Mouse (Mus musculus): ENCODE measurements around the gene Neurl2. TPM values are rescaled to one million over a fixed set of nuclear protein-coding genes. Genes with fewer than 3 reads are reported as not detected.

Neurl2 gene
- polyA plus RNA-seq, 1 experiment from 2014 or later = 6.8 TPM

DNA sequence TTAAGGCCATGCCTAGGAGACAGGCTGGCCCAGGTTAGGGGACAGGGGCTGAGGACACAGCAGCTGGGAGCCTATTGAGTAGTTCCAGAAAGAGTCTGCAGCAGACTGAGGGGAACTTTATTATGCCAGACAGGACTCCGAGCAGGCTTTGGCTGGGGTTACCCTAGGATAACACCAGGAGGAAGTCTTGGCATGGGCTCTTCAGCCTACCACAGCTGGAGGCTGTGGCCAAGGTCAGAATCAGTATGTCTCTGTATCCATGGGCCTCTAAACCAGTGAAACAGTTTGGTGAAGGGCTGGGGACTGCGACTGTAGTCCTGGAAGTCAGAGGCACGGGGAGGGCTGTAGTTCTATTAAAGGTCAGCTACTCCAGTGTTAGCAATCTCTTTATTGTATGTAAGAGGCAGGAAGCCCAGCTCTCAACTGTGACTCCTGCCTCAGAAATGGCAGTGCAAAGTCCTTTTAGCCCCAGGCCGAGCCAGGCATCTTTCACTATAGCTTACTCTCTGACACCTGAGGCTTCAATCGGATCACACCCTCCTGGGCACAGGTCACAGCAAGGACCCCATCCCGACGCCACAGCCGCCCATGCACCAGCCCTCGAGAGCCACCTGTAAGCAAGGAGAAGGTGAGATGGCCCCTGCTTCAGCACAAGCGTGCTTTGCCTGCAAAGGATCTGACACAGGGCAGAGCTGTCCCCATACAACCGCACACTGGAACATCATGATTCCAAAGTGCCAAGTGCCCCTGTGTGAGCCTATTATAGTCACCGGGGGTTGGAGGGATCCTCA, 40.7 kb downstream of the Neurl2 start:
- Histone ChIP-seq H3K9ac (replicated peaks) (no peak overlapping the region), H3K9me3 (replicated peaks) (no peaks in the 10 kb centered on the region), H3K27me3 (replicated peaks) (no peaks in the 10 kb centered on the region), H3K4me3 (replicated peaks) (no peak overlapping the region), H3K4me1 (peaks cover 10% of the 10 kb centered on the region), H3K27ac (replicated peaks) (no peak overlapping the region), H3K36me3 (peaks cover 56% of the 10 kb centered on the region), H3K4me2 (no peak overlapping the region)
- 93% methylated on average over 12 of the region's 12 CpGs for WGBS
- ATAC-seq (ENCODE audit: low FRiP score) = no peak

DNA sequence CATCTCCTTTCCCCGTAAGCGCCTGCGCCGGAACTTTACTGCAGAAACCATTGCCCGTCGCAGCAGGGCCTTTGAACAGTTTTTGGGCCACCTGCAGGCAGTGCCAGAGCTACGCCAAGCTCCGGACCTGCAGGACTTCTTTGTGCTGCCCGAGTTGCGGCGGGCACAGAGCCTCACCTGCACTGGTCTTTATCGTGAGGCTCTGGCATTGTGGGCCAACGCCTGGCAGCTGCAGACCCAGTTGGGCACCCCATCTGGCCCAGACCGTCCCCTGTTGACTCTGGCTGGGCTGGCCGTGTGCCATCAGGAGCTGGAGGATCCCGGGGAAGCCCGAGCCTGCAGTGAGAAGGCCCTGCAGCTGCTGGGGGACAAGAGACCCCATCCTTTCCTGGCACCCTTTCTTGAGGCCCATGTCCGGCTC, 41.4 kb downstream of the Neurl2 start:
- H3K27ac ChIP-seq (replicated peaks) = no peak overlapping the region
- H3K36me3 ChIP-seq = peaks cover 51% of the 10 kb centered on the region
- peaks cover 17% of the 10 kb centered on the region for H3K4me1 ChIP-seq
- 87% methylated on average over 18 of the region's 18 CpGs for WGBS
- no peak overlapping the region for H3K4me3 ChIP-seq (replicated peaks)
- no peaks in the 10 kb centered on the region for H3K9me3 ChIP-seq (replicated peaks)
- H3K9ac ChIP-seq (replicated peaks) = no peak overlapping the region
- H3K4me2 ChIP-seq = no peak overlapping the region
- no peak for ATAC-seq (ENCODE audit: low FRiP score)
- H3K27me3 ChIP-seq (replicated peaks) = no peaks in the 10 kb centered on the region

DNA sequence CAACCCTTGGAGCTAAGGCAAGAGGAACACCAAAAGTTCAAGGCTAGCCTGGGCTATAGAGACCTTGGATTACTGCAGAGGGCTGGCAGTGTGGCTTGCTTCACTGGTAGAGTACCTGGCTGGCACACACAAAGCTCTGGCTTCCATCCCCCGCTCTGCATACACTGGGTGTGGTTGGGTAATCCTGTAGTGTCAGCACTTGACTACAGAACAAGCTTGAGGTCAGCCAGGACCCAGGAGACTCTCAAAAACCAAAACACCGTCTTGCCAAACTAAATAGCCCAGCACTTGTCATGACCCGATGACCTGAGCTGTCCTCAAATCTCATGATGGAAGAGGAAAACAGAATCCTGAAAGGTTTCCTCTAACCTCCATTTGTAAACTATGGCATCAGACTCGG, 42.8 kb downstream of the Neurl2 start:
- H3K4me1 ChIP-seq = peaks cover 24% of the 10 kb centered on the region
- WGBS = 90% methylated on average over 4 of the region's 4 CpGs
- H3K4me2 ChIP-seq = no peak overlapping the region
- no peak for ATAC-seq (ENCODE audit: low FRiP score)
- no peaks in the 10 kb centered on the region for H3K9me3 ChIP-seq (replicated peaks)
- no peak overlapping the region for H3K27ac ChIP-seq (replicated peaks)
- H3K27me3 ChIP-seq (replicated peaks) = no peaks in the 10 kb centered on the region
- no peak overlapping the region for H3K9ac ChIP-seq (replicated peaks)
- H3K36me3 ChIP-seq = peaks cover 37% of the 10 kb centered on the region
- no peak overlapping the region for H3K4me3 ChIP-seq (replicated peaks)

DNA sequence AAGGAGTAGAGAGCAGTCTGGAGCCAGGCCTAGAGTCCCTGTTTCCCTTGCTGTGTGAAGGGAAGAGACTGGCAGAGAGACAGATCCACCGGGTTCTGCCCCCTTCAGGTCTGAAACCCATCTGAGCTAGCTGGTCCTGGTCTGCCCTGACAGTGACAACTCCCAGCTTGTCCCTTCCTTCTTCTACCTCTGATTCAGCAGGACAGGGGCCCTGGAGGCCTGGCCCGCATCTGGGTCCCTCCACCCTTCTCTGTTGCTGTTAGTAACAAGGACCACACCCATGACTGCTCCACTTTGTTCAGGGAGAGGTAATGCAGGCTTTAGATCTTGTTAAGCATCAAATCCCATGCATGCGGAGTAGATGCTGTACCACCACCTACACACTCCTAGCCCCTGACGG, 44.8 kb downstream of the Neurl2 start:
- peaks cover 31% of the 10 kb centered on the region for H3K36me3 ChIP-seq
- ATAC-seq (ENCODE audit: low FRiP score) = no peak
- WGBS = 72% methylated on average over 4 of the region's 4 CpGs
- H3K27me3 ChIP-seq (replicated peaks) = no peaks in the 10 kb centered on the region
- H3K9ac ChIP-seq (replicated peaks) = 0 out of 2 replicates have a peak overlapping the region, but pooled peaks have one; percentile 10
- H3K9me3 ChIP-seq (replicated peaks) = no peaks in the 10 kb centered on the region
- H3K4me1 ChIP-seq = peaks cover 35% of the 10 kb centered on the region
- H3K4me2 ChIP-seq = peak overlapping the region; percentile 5; the same call in 1 of the 2 replicates
- H3K27ac ChIP-seq (replicated peaks) = no peak overlapping the region
- H3K4me3 ChIP-seq (replicated peaks) = no peak overlapping the region

DNA sequence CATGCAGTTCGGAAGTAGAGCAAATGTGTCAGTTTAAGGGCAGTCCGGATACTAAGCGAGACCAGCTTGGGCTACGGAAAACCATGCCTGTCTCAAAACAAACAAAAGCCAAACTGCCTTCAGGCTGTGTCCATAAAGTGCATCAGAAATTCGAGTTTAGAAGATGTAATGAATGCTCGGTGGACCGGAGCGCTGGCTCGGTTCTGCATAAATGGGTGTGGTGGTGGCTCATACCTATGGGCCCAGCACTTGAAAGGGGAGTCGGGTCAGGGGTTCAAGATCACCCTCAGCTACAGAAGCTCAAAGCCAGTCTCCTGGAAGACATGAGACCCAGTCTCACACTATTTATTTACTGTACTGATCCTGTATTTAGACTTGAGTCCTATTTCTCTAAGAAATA, 45.5 kb downstream of the Neurl2 start:
- H3K4me2 ChIP-seq = peak overlapping the region; percentile 26

DNA sequence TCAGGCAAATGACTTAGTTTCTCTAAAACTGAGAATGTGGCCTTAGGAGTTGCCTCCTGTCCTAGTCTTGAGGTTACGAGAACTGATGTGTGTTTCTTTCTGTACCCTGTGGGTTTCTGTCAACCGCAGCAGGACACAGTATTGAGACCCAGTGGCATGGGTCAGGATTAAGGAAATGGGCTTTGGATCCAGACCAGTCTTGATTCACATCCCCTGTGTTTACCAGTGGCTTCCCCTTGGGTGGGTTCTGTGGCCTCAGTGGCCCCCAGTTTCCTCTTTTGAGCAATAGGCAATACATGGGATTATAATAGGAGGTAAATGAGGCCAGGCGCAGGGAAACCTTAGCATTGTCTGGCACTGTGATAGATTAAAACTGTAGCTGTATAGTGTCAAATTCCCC, 46.2 kb downstream of the Neurl2 start:
- WGBS = 86% methylated on average over 3 of the region's 3 CpGs
- H3K4me2 ChIP-seq = peak overlapping the region; percentile 93
- H3K36me3 ChIP-seq = peaks cover 18% of the 10 kb centered on the region
- peaks cover 35% of the 10 kb centered on the region for H3K4me1 ChIP-seq
- peak overlapping the region; percentile 75 for H3K4me3 ChIP-seq (replicated peaks)
- H3K9ac ChIP-seq (replicated peaks) = no peak overlapping the region
- no peaks in the 10 kb centered on the region for H3K27me3 ChIP-seq (replicated peaks)
- no peaks in the 10 kb centered on the region for H3K9me3 ChIP-seq (replicated peaks)
- no peak for ATAC-seq (ENCODE audit: low FRiP score)
- H3K27ac ChIP-seq (replicated peaks) = no peak overlapping the region; the same call in 1 of the 2 replicates

More for the DNA sequence above, 45.5 kb downstream of the Neurl2 start:
- H3K4me1 ChIP-seq = peaks cover 35% of the 10 kb centered on the region
- no peak overlapping the region for H3K4me3 ChIP-seq (replicated peaks)
- H3K9me3 ChIP-seq (replicated peaks) = no peaks in the 10 kb centered on the region
- no peak overlapping the region for H3K27ac ChIP-seq (replicated peaks)
- no peak overlapping the region for H3K9ac ChIP-seq (replicated peaks)
- WGBS = 79% methylated on average over 10 of the region's 10 CpGs
- no peaks in the 10 kb centered on the region for H3K27me3 ChIP-seq (replicated peaks)
- no peak for ATAC-seq (ENCODE audit: low FRiP score)
- H3K36me3 ChIP-seq = peaks cover 25% of the 10 kb centered on the region

DNA sequence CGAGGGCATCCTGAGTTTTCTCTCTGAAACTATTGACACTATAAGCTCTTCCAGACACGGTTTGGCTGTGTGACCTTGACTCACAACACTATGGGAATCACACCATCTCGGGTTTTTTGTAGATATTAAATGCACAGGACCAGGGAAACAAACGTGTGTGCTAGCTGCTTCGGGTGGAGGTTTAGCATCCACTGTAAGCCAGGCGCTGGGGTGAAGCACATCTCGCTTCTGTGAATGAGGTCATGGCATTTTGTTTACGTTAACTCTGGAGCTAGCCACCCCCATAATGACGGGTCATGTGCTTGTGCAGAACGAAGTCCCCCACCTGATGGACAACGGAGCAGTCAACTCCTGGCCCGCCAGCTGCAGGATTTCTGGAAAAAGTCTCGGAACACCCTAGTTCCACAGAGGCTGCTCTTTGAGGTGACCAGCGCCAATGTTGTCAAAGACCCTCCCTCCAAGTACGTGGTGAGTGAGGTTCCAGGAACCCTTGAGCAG, 46.8 kb downstream of the Neurl2 start:
- peak; percentile 30; the same call in 1 of the 2 replicates for ATAC-seq (ENCODE audit: low FRiP score)

DNA sequence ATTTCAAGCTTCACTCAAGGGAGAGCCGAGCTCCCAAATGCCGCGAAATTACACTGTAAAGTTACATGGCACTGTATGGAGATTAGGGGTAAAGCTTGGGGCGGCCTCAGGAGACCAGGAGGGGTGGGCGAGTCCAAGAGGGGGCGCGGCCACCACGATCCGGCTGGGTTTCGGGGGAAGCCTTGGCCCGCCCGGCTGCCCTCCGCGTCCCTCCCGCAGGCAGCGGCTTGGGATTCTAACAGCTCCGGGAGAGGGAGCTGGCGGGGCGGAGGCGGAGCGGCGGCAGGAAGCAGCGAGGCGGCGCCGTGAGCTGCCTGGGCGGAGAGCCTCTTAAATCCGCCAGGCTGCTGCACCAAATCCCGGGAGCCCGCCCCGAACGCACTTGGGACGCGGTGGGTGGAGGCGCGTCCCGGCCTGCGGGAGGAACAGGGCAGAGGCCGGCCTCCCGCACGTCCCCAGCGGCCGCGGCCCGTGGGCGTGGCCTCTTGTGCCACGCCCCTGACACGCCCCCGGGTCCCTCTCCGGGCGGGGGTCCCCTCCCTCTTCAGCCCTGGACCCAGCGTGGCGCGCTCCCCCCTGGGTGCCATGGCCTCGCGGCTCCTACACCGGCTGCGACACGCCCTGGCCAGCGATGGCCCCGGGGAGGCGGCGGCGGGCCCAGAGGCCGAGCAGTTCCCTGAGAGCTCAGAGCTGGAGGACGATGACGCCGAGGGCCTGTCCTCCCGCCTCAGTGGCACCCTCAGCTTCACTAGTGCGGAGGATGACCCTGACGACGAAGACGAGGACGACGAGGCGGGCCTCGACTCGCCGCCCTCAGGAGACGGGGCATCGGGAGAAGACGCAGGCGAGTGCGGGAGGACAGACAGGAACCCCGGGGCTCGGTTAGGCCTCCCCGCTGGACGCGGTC, 47.5 kb downstream of the Neurl2 start, which contains the start of gene Snx21:
Gene Snx21, plus strand, starts transcription at position 343 of the 907 bp plus-strand sequence.
- no peaks in the 10 kb centered on the region for H3K27me3 ChIP-seq (replicated peaks)
- under 1% methylated on average over 72 of the region's 89 CpGs for WGBS
- no peaks in the 10 kb centered on the region for H3K9me3 ChIP-seq (replicated peaks)
- H3K9ac ChIP-seq (replicated peaks) = peak within 1 kb of the TSS; percentile 81
- peaks cover 6% of the 10 kb centered on the region; the same call in 1 of the 2 replicates for H3K36me3 ChIP-seq
- peak within 1 kb of the TSS; percentile 81 for H3K27ac ChIP-seq (replicated peaks)
- ATAC-seq (ENCODE audit: low FRiP score) = peak; percentile 92
- peak within 1 kb of the TSS; percentile 93 for H3K4me2 ChIP-seq
- H3K4me1 ChIP-seq = peaks cover 35% of the 10 kb centered on the region
- peak within 1 kb of the TSS; percentile 75 for H3K4me3 ChIP-seq (replicated peaks)

More for the DNA sequence above, 46.8 kb downstream of the Neurl2 start:
- Histone ChIP-seq H3K9ac (replicated peaks) (peak overlapping the region; percentile 81), H3K4me2 (peak overlapping the region; percentile 93), H3K4me1 (peaks cover 35% of the 10 kb centered on the region), H3K9me3 (replicated peaks) (no peaks in the 10 kb centered on the region), H3K4me3 (replicated peaks) (peak overlapping the region; percentile 75), H3K27ac (replicated peaks) (peak overlapping the region; percentile 81), H3K27me3 (replicated peaks) (no peaks in the 10 kb centered on the region), H3K36me3 (peaks cover 12% of the 10 kb centered on the region)
- 11% methylated on average over 15 of the region's 15 CpGs for WGBS

DNA sequence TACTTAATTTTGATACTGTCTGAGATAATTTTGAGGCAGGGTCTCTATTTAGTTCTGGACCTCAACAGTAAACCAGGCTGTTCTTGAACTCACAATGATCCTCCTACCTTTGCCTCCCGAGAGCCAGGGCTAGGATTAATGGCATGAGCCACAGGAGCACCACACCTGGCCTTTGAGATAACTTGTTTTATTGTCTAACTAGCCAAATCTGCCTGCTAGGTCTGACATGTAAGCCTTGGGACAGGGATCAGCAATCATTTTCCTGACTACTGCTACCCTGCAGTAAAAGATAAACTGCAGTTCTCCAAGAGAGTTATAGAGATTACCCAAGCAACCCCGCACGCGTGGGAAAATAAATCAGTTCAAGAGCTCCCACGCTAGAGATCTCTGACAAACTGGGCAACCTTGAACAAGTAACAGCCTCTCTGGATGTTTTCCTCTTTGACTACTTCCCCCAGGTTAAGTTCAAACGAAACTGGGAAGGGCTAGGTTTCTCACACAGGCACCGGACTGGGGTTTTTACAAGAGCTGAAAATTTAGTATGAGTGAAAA, 48.3 kb downstream of the Neurl2 start:
- Histone ChIP-seq H3K4me2 (peak overlapping the region; percentile 93), H3K36me3 (peaks cover 6% of the 10 kb centered on the region; the same call in 1 of the 2 replicates), H3K9me3 (replicated peaks) (no peaks in the 10 kb centered on the region), H3K4me1 (peaks cover 35% of the 10 kb centered on the region), H3K4me3 (replicated peaks) (peak overlapping the region; percentile 75), H3K27ac (replicated peaks) (peak overlapping the region; percentile 81), H3K27me3 (replicated peaks) (0 out of 2 replicates have a peak, but pooled peaks cover 2% of the 10 kb centered on the region), H3K9ac (replicated peaks) (peak overlapping the region; percentile 81)
- 8% methylated on average over 7 of the region's 7 CpGs for whole genome bisulfite sequencing
- ATAC-seq (ENCODE audit: low FRiP score) = no peak

DNA sequence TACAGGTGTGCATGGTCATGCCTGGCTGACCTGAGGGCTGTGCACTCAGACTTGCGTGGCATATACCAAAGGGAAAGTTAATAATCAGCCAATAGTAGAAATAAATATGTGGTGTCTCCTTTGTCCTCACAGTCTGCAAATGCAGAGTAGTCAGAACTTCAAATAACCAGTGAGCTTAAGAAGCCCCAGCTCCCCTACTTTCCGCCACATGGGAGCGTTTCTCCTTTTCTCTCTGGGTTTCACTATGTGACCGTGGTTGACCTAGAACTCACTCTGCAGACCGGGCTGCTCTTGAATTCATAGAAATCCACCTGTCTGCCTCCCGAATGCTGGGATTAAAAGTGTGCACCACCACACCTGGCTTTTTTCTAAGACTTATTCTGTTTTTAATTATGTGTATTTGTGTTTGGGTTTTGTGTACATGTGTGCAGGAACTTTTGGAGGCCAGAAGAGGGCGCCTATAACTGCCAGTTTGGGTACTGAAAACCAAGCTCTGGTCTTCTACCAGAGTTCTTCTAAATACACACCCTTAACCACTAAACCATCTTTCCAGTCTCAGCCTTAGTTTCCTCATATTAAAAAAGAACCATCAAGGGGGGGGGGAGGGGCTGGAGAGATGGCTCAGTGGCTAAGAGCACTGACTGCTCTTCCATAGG, 49.2 kb downstream of the Neurl2 start:
- Histone ChIP-seq H3K9ac (replicated peaks) (no peak overlapping the region), H3K4me2 (no peak overlapping the region), H3K4me1 (peaks cover 35% of the 10 kb centered on the region), H3K9me3 (replicated peaks) (no peaks in the 10 kb centered on the region), H3K27ac (replicated peaks) (no peak overlapping the region), H3K4me3 (replicated peaks) (no peak overlapping the region), H3K27me3 (replicated peaks) (0 out of 2 replicates have a peak, but pooled peaks cover 3% of the 10 kb centered on the region), H3K36me3 (peaks cover 3% of the 10 kb centered on the region; the same call in 1 of the 2 replicates)
- no peak for ATAC-seq (ENCODE audit: low FRiP score)
- 81% methylated on average over 7 of the region's 7 CpGs for WGBS
